Mouse (Mus musculus): ENCODE measurements at regions not wholly inside any gene's neighbourhood (a gene's known extent, or its start where the extent isn't known, plus 50 kb on each side); places are given as distances from the start of the nearest gene placed in this dataset.
A peak's percentile ranks its signal among the peaks of the same experiment; 100 is the strongest.
"Not testable (repeated sequence)": the region's sequence is repeated elsewhere in the genome, so short reads cannot be mapped to it uniquely, and the experiment has no call there.

GRCm38 (mm10) chr4:23913822-23914221 lies 582.4 kb upstream of the Mms22l start:
- Histone ChIP-seq H3K4me3 (ENCODE audit: low read depth, low read length) (no peak overlapping the region), H3K27ac (replicated peaks; ENCODE audit: low read depth, low read length) (no peak overlapping the region), H3K27me3 (replicated peaks; ENCODE audit: control insufficient read depth, insufficient read depth, low read length) (no peaks in the 10 kb centered on the region), H3K9ac (ENCODE audit: low read depth, low read length) (no peak overlapping the region), H3K4me1 (ENCODE audit: control insufficient read depth, insufficient read depth, low read length) (no peaks in the 10 kb centered on the region), H3K36me3 (ENCODE audit: control insufficient read depth, insufficient read depth, low read length) (no peaks in the 10 kb centered on the region), H3K4me2 (ENCODE audit: low read depth, low read length) (no peak overlapping the region), H3K9me3 (ENCODE audit: control insufficient read depth, low read length) (no peaks in the 10 kb centered on the region)
- ATAC-seq (ENCODE audit: low read depth) (no peak), DNase-seq (ENCODE audit: low spot score) (no peak)
- WGBS = 76% methylated on average over 4 of the region's 4 CpGs

- ATAC-seq (ENCODE audit: low read depth) = no peak
- no peak overlapping the region for H3K9ac ChIP-seq (ENCODE audit: low read depth, low read length)
- no peaks in the 10 kb centered on the region for H3K36me3 ChIP-seq (ENCODE audit: control insufficient read depth, insufficient read depth, low read length)
- 85% methylated on average over 7 of the region's 7 CpGs for WGBS
- H3K9me3 ChIP-seq (ENCODE audit: control insufficient read depth, low read length) = no peaks in the 10 kb centered on the region
- H3K4me3 ChIP-seq (ENCODE audit: low read depth, low read length) = no peak overlapping the region
- H3K27ac ChIP-seq (replicated peaks; ENCODE audit: low read depth, low read length) = no peak overlapping the region
- H3K4me2 ChIP-seq (ENCODE audit: low read depth, low read length) = no peak overlapping the region
- no peaks in the 10 kb centered on the region for H3K27me3 ChIP-seq (replicated peaks; ENCODE audit: control insufficient read depth, insufficient read depth, low read length)
- H3K4me1 ChIP-seq (ENCODE audit: control insufficient read depth, insufficient read depth, low read length) = no peaks in the 10 kb centered on the region
- no peak for DNase-seq (ENCODE audit: low spot score)
These were observed 581.8 kb upstream of the Mms22l start for GRCm38 (mm10) chr4:23914423-23914822.

GRCm38 (mm10) chr4:23921520-23921919 lies 574.7 kb upstream of the Mms22l start:
- Histone ChIP-seq H3K27ac (replicated peaks; ENCODE audit: low read depth, low read length) (no peak overlapping the region), H3K9ac (ENCODE audit: low read depth, low read length) (no peak overlapping the region), H3K36me3 (ENCODE audit: control insufficient read depth, insufficient read depth, low read length) (no peaks in the 10 kb centered on the region), H3K9me3 (ENCODE audit: control insufficient read depth, low read length) (no peaks in the 10 kb centered on the region), H3K27me3 (replicated peaks; ENCODE audit: control insufficient read depth, insufficient read depth, low read length) (no peaks in the 10 kb centered on the region), H3K4me1 (ENCODE audit: control insufficient read depth, insufficient read depth, low read length) (no peaks in the 10 kb centered on the region), H3K4me3 (ENCODE audit: low read depth, low read length) (no peak overlapping the region), H3K4me2 (ENCODE audit: low read depth, low read length) (no peak overlapping the region)
- no peak for ATAC-seq (ENCODE audit: low read depth)
- 83% methylated on average over 3 of the region's 3 CpGs for WGBS
- DNase-seq (ENCODE audit: low spot score) = peak; percentile 3

GRCm38 (mm10) chr4:23954140-23954539 lies 542.1 kb upstream of the Mms22l start:
- ATAC-seq (ENCODE audit: low read depth) = no peak
- Histone ChIP-seq H3K9ac (ENCODE audit: low read depth, low read length) (no peak overlapping the region), H3K9me3 (ENCODE audit: control insufficient read depth, low read length) (no peaks in the 10 kb centered on the region), H3K36me3 (ENCODE audit: control insufficient read depth, insufficient read depth, low read length) (no peaks in the 10 kb centered on the region), H3K4me1 (ENCODE audit: control insufficient read depth, insufficient read depth, low read length) (no peaks in the 10 kb centered on the region), H3K4me2 (ENCODE audit: low read depth, low read length) (no peak overlapping the region), H3K4me3 (ENCODE audit: low read depth, low read length) (no peak overlapping the region), H3K27ac (replicated peaks; ENCODE audit: low read depth, low read length) (no peak overlapping the region), H3K27me3 (replicated peaks; ENCODE audit: control insufficient read depth, insufficient read depth, low read length) (no peaks in the 10 kb centered on the region)
- WGBS = 90% methylated on average over 2 of the region's 2 CpGs
- DNase-seq (ENCODE audit: low spot score) = no peak

- not testable (repeated sequence) for ATAC-seq (ENCODE audit: low read depth)
These were observed 514.1 kb upstream of the Mms22l start for GRCm38 (mm10) chr4:23982193-23982592.

GRCm38 (mm10) chr4:23982790-23983451 lies 513.3 kb upstream of the Mms22l start:
- peak; percentile 73 for DNase-seq (ENCODE audit: low spot score)

More at GRCm38 (mm10) chr4:23982193-23982592, 514.1 kb upstream of the Mms22l start:
- H3K4me2 ChIP-seq (ENCODE audit: low read depth, low read length); H3K36me3 ChIP-seq (ENCODE audit: control insufficient read depth, insufficient read depth, low read length); H3K4me3 ChIP-seq (ENCODE audit: low read depth, low read length); DNase-seq (ENCODE audit: low spot score); H3K27ac ChIP-seq (replicated peaks; ENCODE audit: low read depth, low read length); H3K9me3 ChIP-seq (ENCODE audit: control insufficient read depth, low read length); H3K4me1 ChIP-seq (ENCODE audit: control insufficient read depth, insufficient read depth, low read length); H3K9ac ChIP-seq (ENCODE audit: low read depth, low read length); H3K27me3 ChIP-seq (replicated peaks; ENCODE audit: control insufficient read depth, insufficient read depth, low read length): not testable (repeated sequence)
- WGBS = 76% methylated on average over 2 of the region's 2 CpGs

GRCm38 (mm10) chr4:23983452-23983805 lies 512.8 kb upstream of the Mms22l start:
- no peaks in the 10 kb centered on the region for H3K27me3 ChIP-seq (replicated peaks; ENCODE audit: control insufficient read depth, insufficient read depth, low read length)
- 19% methylated on average over 8 of the region's 8 CpGs for WGBS
- peak; percentile 45 for DNase-seq (ENCODE audit: low spot score)
- no peak overlapping the region for H3K27ac ChIP-seq (replicated peaks; ENCODE audit: low read depth, low read length)
- no peak overlapping the region for H3K9ac ChIP-seq (ENCODE audit: low read depth, low read length)
- H3K36me3 ChIP-seq (ENCODE audit: control insufficient read depth, insufficient read depth, low read length) = no peaks in the 10 kb centered on the region
- ATAC-seq (ENCODE audit: low read depth) = no peak
- no peaks in the 10 kb centered on the region for H3K9me3 ChIP-seq (ENCODE audit: control insufficient read depth, low read length)
- H3K4me2 ChIP-seq (ENCODE audit: low read depth, low read length) = peak overlapping the region; percentile 44
- 0 out of 2 replicates have a peak, but pooled peaks cover 6% of the 10 kb centered on the region for H3K4me1 ChIP-seq (ENCODE audit: control insufficient read depth, insufficient read depth, low read length)
- H3K4me3 ChIP-seq (ENCODE audit: low read depth, low read length) = peak overlapping the region; percentile 6; the same call in 1 of the 2 replicates

More at GRCm38 (mm10) chr4:23982790-23983451, 513.3 kb upstream of the Mms22l start:
- Histone ChIP-seq H3K4me3 (ENCODE audit: low read depth, low read length) (peak overlapping the region; percentile 6; the same call in 1 of the 2 replicates), H3K9ac (ENCODE audit: low read depth, low read length) (no peak overlapping the region), H3K4me2 (ENCODE audit: low read depth, low read length) (peak overlapping the region; percentile 44), H3K27me3 (replicated peaks; ENCODE audit: control insufficient read depth, insufficient read depth, low read length) (no peaks in the 10 kb centered on the region), H3K4me1 (ENCODE audit: control insufficient read depth, insufficient read depth, low read length) (0 out of 2 replicates have a peak, but pooled peaks cover 6% of the 10 kb centered on the region), H3K9me3 (ENCODE audit: control insufficient read depth, low read length) (no peaks in the 10 kb centered on the region), H3K27ac (replicated peaks; ENCODE audit: low read depth, low read length) (no peak overlapping the region), H3K36me3 (ENCODE audit: control insufficient read depth, insufficient read depth, low read length) (no peaks in the 10 kb centered on the region)
- peak; percentile 97 for ATAC-seq (ENCODE audit: low read depth)
- 24% methylated on average over 13 of the region's 13 CpGs for WGBS

GRCm38 (mm10) chr4:23984005-23984404 lies 512.2 kb upstream of the Mms22l start:
- Histone ChIP-seq H3K4me2 (ENCODE audit: low read depth, low read length) (no peak overlapping the region), H3K36me3 (ENCODE audit: control insufficient read depth, insufficient read depth, low read length) (no peaks in the 10 kb centered on the region), H3K4me1 (ENCODE audit: control insufficient read depth, insufficient read depth, low read length) (0 out of 2 replicates have a peak, but pooled peaks cover 6% of the 10 kb centered on the region), H3K27ac (replicated peaks; ENCODE audit: low read depth, low read length) (no peak overlapping the region), H3K9me3 (ENCODE audit: control insufficient read depth, low read length) (no peaks in the 10 kb centered on the region), H3K4me3 (ENCODE audit: low read depth, low read length) (no peak overlapping the region), H3K27me3 (replicated peaks; ENCODE audit: control insufficient read depth, insufficient read depth, low read length) (no peaks in the 10 kb centered on the region), H3K9ac (ENCODE audit: low read depth, low read length) (no peak overlapping the region)
- 80% methylated on average over 3 of the region's 3 CpGs for WGBS
- DNase-seq (ENCODE audit: low spot score) = no peak
- ATAC-seq (ENCODE audit: low read depth) = no peak

- Histone ChIP-seq H3K4me1 (ENCODE audit: control insufficient read depth, insufficient read depth, low read length) (0 out of 2 replicates have a peak, but pooled peaks cover 6% of the 10 kb centered on the region), H3K27ac (replicated peaks; ENCODE audit: low read depth, low read length) (no peak overlapping the region), H3K4me2 (ENCODE audit: low read depth, low read length) (no peak overlapping the region), H3K9ac (ENCODE audit: low read depth, low read length) (no peak overlapping the region), H3K27me3 (replicated peaks; ENCODE audit: control insufficient read depth, insufficient read depth, low read length) (no peaks in the 10 kb centered on the region), H3K36me3 (ENCODE audit: control insufficient read depth, insufficient read depth, low read length) (no peaks in the 10 kb centered on the region), H3K9me3 (ENCODE audit: control insufficient read depth, low read length) (no peaks in the 10 kb centered on the region), H3K4me3 (ENCODE audit: low read depth, low read length) (no peak overlapping the region)
- no peak for ATAC-seq (ENCODE audit: low read depth)
- WGBS = 71% methylated on average over 4 of the region's 4 CpGs
- DNase-seq (ENCODE audit: low spot score) = peak; percentile 34
These were observed 510.3 kb upstream of the Mms22l start for GRCm38 (mm10) chr4:23985956-23986355.

Measured in embryonic facial prominence, embryonic 14.5 days (tissue).